Mouse (Mus musculus): Measurements from ENCODE around the gene Vegfb.

The Vegfb gene

DNA sequence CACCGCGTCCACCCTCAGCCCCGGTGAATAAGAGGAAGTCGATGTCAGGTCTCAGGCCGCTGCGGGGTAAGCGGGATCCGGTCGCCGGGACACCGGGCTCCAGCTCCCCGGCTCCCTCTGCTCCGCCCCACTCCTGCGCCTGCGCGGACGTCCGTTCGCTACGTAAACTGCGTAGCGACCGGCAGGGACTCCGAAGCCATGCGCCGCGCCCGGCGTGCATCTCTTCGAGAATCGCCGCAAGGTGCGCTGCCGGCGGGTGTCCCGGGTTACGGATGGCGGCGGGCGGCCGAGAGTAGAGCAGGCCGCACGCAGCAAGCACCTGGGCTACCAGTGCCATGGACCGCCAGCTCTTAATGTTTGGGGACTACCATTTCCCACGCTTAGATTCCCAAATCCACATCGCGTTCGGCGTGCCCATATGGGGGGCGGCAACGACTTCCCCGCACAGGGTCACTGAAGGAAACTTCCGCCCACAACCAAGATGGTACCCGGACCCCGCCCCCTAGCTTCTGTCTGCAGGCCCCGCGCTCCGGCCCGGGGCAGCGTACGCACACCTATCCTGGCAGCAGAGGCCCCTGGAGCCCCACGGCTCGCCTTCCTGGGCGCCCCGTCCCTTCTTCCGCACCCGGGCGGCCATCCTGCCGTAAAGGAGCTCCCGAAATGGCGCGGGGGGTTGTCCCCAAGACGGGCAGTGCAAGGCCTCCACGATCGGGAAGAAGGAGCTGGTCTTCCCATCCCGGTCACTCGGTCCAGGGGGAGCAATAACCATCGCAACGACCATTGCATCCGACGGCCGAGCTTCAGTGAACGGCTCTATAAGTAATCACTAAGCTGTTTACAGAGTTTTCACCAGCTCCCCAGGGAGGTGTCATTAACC lies 45.8 kb downstream of the Vegfb start, which contains the start of gene Bad:
Gene Bad (plus strand): TSS at position 490 of the 877 bp plus-strand sequence.
- peak; percentile 90 to 92 for DNase-seq (ENCODE audit: low spot score in 2 of 2)

DNA sequence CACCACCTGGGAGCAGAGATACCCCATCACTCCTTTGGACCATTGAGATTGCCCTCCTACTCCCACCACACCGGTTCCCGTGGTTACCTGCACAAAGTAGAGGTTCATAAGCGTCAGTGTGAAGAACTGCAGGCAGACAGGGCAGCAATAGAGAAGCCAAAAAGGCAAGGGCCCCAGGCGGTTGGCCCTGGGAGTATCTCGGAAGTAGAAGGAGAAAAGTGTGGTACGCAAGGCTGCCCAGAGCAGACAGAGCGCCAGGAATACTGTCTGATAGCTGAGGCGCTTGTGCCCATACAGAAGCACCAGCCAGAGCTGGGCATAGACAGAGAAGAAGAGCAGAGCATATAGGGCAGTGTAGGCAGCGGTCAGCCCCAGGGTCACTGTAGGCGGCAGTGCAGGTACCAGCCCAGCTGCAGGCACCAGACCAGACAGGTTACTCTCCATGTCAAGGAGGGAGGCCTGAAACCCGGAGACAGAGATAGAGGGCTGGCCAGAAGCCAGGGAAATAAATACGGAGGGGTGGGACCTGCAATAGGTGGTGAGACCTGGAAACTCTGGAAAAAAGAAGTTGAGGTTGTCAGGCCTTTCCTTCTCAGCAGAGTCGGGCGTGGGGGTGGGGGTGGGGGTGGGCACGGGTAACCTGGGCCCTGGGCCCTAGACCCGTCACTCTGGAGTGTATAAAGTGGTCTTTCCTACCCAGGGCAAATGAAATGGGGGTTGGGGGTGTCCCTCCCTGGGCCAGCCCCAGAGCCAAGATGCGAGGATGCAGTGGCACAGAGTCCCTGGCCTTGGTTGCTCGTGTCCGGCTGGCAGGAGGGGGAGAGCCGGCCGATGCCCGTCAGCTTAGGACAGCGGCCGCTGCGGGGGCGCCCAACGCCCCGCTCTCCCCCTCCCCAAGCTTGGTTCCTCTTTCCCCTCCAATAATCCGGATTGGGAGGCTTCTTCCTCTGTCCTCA lies 46.8 kb downstream of the Vegfb start:
- DNase-seq (ENCODE audit: low spot score in 2 of 2), result no peak

DNA sequence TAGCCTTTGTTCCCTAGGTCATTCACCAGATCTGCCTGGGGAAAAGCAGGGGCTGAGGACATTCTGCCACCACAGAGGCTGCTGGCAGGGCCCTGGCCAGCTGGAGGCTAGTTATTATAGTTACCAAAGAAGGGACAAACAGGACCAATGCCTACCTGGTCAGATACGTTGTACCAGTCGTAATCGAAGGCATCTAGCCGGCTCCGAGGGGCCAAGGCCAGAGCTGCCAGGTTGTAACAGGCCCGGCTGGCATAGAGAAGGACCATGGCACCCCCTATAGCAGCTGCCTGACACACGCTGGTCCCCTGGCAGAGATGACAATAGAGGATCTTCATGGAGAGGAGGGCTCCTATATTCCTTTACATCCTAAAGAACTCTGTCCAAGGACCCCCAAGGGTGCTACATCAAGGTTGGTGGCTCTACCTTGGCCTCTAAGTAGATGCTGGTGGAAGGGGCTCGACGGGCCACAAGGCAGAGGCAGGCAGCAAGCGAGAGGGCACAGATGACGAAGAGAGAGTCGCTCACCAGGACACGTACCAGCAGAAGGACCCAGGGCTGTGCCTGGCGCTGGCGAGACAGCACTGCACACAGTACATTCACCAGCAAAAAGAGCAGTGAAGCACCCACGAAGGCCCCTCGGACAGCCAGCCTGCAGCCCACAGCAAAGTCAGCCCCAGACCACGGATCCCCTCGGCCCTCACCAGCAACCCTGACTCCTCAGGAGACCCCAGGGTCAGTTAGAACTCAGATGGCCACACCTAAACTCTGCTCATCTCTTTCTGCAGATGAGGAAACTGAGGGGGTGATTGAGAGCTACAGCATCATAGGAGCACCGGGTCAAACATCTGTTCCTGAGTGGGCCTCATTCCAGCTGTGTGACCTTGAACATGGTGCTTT lies 48.1 kb downstream of the Vegfb start:
- no peak for DNase-seq (ENCODE audit: low spot score in 2 of 2)

DNA sequence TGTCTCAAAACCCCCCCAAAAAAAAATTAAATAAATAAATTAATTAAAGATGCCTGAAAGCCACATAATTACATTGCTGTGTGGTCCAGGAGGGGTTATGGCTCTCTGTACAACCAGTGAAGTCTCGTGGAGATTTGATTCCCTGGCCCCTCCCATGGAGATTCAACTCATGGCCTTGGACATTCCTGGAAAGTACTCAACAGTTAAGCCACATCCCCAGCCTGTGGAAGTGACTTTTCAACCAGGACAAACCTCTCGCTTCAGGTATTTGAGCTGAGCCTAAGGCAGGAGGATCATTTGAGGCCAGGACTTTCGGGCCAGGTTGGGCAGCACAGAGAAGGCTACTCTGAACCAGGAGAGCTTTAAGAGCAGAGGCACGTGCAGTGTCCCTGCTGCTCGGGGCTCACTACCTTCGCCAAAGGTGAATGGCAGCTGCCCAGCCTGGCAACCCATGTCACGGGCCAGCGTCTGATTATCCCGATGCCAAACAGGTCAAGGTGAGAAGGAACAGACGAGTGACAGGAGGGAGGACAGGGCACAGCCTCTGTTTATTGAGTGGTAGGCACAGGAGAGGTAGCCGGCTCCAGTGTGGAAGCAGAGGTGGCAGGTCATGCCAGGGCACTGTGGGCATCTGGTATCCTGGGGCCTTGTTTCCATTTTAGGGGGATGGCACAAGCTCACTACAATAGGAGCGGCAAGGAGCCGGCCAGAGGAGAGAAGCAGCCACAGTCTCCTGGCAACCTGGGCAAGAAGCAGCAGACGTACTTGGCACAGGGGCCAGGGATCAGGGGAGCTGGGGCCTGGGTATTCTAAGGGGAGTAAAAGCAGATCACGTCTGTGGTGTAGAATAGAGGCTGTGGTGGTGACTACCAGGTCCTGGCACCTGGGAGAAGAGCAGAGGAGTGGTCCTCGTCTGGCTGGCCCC lies 49.6 kb downstream of the Vegfb start:
- DNase-seq (ENCODE audit: low spot score in 2 of 2), result no peak

DNA sequence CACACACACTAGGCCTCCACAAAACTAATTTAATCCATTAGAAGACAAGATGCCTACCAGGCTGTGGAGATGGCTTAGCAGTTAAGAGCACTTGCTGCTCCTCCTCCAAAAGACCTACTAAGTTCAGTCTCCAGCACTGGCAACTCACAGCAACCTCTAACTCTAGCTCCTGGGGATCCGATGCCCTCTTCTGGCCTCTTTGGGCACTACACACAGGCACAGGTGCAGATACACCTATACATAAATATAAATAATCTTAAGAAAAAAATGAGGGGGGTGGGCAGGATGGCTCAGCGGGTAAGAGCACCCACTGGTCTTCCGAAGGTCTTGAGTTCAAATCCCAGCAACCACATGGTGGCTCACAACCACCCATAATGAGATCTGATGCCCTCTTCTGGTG lies 51.2 kb downstream of the Vegfb start:
- no peak for DNase-seq (ENCODE audit: low spot score in 2 of 2)

DNA sequence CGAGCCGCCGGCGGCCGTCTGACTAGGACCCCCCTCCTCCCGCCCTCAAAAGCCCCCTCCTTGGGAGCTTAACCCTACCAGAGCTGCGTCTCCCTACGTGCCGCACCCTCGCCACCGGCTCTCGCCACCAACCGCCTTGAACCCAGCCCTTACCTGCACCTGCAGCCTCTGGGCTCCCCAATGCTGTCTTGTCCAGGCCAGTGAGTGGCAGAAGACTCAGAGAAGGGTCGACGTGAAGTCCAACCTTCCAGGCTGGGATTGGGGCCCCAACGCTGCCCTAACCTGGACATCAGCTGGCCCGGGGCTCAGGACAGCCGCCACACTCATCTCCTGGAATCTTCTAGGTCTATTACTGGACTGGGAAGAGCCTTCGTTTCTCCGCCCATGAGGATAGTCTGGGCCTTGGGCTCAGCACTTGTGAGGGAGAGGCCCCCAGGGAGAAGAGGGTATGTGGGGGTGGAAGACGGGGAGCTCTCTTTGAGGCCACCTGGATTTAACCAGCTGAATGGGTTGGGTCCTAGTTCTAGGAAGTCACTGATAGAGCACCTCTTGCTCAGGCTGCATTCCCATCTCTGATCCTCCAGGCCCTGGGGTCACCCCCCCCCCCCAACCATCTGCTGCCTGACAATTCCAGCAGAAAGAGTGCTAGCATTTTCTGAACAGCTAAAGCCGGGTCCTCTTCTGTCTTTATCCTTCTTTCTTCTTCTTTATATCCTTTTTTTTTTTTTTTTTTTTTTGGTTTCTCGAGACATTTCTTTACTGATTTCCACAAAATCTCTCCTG lies 53.1 kb downstream of the Vegfb start, which contains the start of gene Kcnk4:
Gene Kcnk4 (minus strand): TSS at position 321 of the 783 bp plus-strand sequence.
- DNase-seq (ENCODE audit: low spot score in 2 of 2), result no peak

DNA sequence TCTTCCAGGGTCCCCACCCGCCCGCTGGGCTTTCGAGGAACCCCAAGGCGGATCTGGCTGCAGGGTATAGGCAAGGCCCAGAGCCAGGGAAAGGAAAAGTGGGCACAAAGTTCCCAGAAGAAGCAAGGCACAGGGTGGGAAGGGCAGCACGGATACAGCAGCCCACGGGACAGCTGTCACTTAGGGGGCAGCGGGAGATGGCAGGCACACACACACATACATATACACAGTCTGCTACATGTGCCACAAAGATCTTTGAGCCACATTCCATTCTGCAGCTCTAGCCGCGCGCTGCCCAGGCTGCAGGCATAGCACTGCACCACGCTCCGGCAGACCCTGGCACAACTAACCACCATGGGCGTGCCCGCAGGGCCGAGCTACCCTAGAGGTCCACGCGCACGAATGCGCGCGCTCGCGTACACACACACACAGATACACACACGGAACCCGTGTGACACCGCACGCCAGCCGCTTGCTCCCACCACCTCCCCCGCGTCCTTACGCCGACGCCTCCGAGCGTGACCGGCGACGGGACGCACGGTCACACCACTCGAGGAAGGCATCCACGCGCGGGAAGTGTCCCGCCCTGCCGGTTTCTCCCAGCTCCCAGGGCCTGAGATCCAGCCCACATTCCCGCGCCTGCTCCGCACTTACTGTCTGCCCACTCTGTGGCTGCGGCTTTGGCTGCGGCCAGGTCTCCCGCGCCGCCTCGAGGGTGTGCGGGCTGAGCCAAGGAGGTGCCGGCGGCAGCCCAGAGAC lies 53.8 kb downstream of the Vegfb start:
- no peak for DNase-seq (ENCODE audit: low spot score in 2 of 2)

DNA sequence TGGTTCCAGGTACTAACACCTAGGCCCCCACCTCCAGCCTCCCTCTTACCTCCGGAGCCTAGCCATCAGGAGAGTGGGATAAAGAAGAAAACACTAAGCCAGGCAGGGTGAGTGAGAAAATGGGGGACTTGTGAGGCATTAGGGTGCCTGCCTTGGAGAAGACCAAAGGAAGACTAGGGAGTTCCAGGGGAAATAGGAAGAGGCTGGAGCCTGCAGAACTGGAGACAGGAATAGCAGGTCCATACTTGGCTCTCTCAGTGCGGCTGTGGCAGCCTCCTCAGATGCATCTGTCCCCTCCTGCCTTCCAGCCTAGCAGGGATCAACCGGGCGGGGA lies 54.4 kb downstream of the Vegfb start:
- no peak for DNase-seq (ENCODE audit: low spot score in 2 of 2)
